Mouse (Mus musculus) C2C12 (cell line): ENCODE data around the gene Egfl8.

Source experiments
- CTCF ChIP-seq: IDR thresholded peaks from one replicate; pipeline ENCODE4 v1.5.1; 2011; ENCODE audit not compliant: control insufficient read depth, insufficient read depth, insufficient read length
- USF1 ChIP-seq: IDR thresholded peaks from one replicate; pipeline ENCODE4 v1.6.1; 2011; ENCODE audit warnings: low read depth, mild to moderate bottlenecking, control low read depth, moderate library complexity

DNA sequence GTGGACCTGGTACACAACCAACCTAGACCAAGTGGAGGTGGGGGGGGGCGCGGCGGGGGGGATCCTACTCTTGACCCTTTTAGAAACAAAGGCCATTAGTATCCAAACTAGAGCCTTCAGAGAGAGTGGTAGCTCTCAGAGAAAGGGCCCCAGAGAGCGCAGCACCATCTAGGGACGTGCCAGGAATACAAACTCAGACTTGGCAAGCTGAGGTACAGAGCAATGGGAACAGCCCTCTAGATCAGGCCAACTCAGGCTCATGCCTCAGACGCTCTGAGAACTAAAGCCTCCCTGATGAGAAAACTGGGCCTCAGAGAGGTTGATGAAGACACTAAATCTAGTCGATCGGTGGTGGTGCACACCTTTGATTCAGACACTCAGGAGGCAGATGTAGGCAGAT, 30.6 kb downstream of the Egfl8 start:
- TF ChIP-seq CTCF (no peak), USF1 (no peak)
